In the genomic region with DNA sequence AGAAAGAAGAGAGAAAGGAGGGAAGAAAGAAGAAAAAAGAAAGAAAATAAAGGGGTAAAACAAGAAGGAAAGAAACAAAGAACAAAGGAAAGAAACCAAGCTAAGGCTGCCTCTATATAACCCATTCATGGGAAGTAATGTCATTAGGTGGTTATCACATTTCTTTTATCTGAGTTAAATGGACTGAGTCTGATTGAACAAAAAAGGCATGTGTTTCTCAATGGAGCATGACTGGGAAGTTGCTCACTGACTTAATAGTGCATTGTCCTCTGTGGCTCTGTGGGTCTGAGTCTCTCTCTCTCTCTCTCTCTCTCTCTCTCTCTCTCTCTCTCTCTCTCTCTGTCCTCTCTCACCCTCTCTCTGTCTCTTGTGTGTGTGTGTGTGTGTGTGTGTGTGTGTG, we compare ENCODE assay signal across 20 mouse cellular contexts.
DNase-seq lines count a peak whose midpoint lies in the region; ATAC-seq lines count a peak whose summit lies in the region.
"Had no signal": no experiment of that assay in that cellular context is flagged by ENCODE, and none has a peak within 500 bp of the region (broad histone marks: within the 10 kb centered on the region; RNA-seq: fewer than 3 reads in every experiment).

No protein-coding gene starts in this region.

- no peaks in the 10 kb centered on the region for H3K9me3 ChIP-seq in hindbrain, embryonic 11.5 days (ENCODE audit: control insufficient read depth, low read length)
- H3K9me3 ChIP-seq in hindbrain, embryonic 16.5 days (ENCODE audit: control insufficient read depth, low read length) = no peaks in the 10 kb centered on the region
- no peaks in the 10 kb centered on the region for H3K9me3 ChIP-seq in midbrain, embryonic 12.5 days
- no peaks in the 10 kb centered on the region for H3K9me3 ChIP-seq in midbrain, embryonic 16.5 days (replicated peaks; ENCODE audit: control insufficient read depth, low read length, poor library complexity, severe bottlenecking)
- H3K9me3 ChIP-seq in neural tube, embryonic 14.5 days (ENCODE audit: control insufficient read depth, low read length) = no peaks in the 10 kb centered on the region
- H3K9me3 ChIP-seq: liver, embryonic 12.5 days; stomach, embryonic 15.5 days had no signal

- no peak overlapping the region for H3K4me3 ChIP-seq in hindbrain, embryonic 11.5 days (ENCODE audit: low read depth, low read length)
- no peak overlapping the region for H3K4me3 ChIP-seq in hindbrain, embryonic 16.5 days (ENCODE audit: low read length)
- H3K4me3 ChIP-seq in midbrain, embryonic 12.5 days = no peak overlapping the region
- no peak overlapping the region for H3K4me3 ChIP-seq in midbrain, embryonic 16.5 days (ENCODE audit: low read depth, low read length)
- H3K4me3 ChIP-seq in neural tube, embryonic 14.5 days (ENCODE audit: low read depth, low read length) = no peak overlapping the region
- H3K4me3 ChIP-seq: erythroblast, embryonic 14.5 days; liver, embryonic 12.5 days; stomach, embryonic 15.5 days had no signal

- no peak overlapping the region for H3K9ac ChIP-seq in hindbrain, embryonic 11.5 days (ENCODE audit: low read depth, low read length)
- H3K9ac ChIP-seq in hindbrain, embryonic 16.5 days (ENCODE audit: low read depth, low read length) = no peak overlapping the region
- H3K9ac ChIP-seq in midbrain, embryonic 12.5 days (replicated peaks) = no peak overlapping the region
- H3K9ac ChIP-seq in midbrain, embryonic 16.5 days (ENCODE audit: low read depth, low read length) = no peak overlapping the region
- H3K9ac ChIP-seq in neural tube, embryonic 14.5 days (replicated peaks; ENCODE audit: low read depth, low read length) = no peak overlapping the region
- H3K9ac ChIP-seq: liver, embryonic 12.5 days; lung, embryonic 14.5 days; stomach, embryonic 15.5 days had no signal

- H3K27ac ChIP-seq in hindbrain, embryonic 11.5 days (ENCODE audit: low read depth, low read length) = no peak overlapping the region
- H3K27ac ChIP-seq in hindbrain, embryonic 16.5 days (ENCODE audit: low read depth, low read length) = no peak overlapping the region
- no peak overlapping the region for H3K27ac ChIP-seq in midbrain, embryonic 12.5 days (replicated peaks)
- H3K27ac ChIP-seq in midbrain, embryonic 16.5 days (ENCODE audit: low read length) = no peak overlapping the region
- no peak overlapping the region for H3K27ac ChIP-seq in neural tube, embryonic 14.5 days (ENCODE audit: low read depth, low read length)
- H3K27ac ChIP-seq: liver, embryonic 12.5 days; macrophage; stomach, embryonic 15.5 days had no signal

- ATAC-seq in hindbrain, embryonic 11.5 days (ENCODE audit: low FRiP score) = peak; percentile 94
- no peak for ATAC-seq in hindbrain, embryonic 16.5 days
- ATAC-seq in midbrain, embryonic 12.5 days (ENCODE audit: low FRiP score, low read depth) = peak; percentile 74; the same call in 1 of the 2 replicates
- ATAC-seq in midbrain, embryonic 16.5 days = no peak
- ATAC-seq in neural tube, embryonic 14.5 days (ENCODE audit: low read depth) = peak; percentile 78
- ATAC-seq: liver, embryonic 12.5 days had no signal

- H3K4me2 ChIP-seq in hindbrain, embryonic 11.5 days (replicated peaks; ENCODE audit: low read depth, low read length) = no peak overlapping the region
- no peak overlapping the region for H3K4me2 ChIP-seq in hindbrain, embryonic 16.5 days (ENCODE audit: low read length)
- H3K4me2 ChIP-seq in midbrain, embryonic 12.5 days (replicated peaks) = no peak overlapping the region
- no peak overlapping the region for H3K4me2 ChIP-seq in midbrain, embryonic 16.5 days (ENCODE audit: low read length)
- H3K4me2 ChIP-seq in neural tube, embryonic 14.5 days (ENCODE audit: low read depth, low read length) = no peak overlapping the region
- H3K4me2 ChIP-seq: liver, embryonic 12.5 days; lung, embryonic 14.5 days; stomach, embryonic 15.5 days had no signal

- H3K27me3 ChIP-seq in hindbrain, embryonic 11.5 days (ENCODE audit: control insufficient read depth, insufficient read depth, low read length) = no peaks in the 10 kb centered on the region
- no peaks in the 10 kb centered on the region for H3K27me3 ChIP-seq in hindbrain, embryonic 16.5 days (replicated peaks; ENCODE audit: control insufficient read depth, insufficient read depth, low read length)
- no peaks in the 10 kb centered on the region for H3K27me3 ChIP-seq in midbrain, embryonic 12.5 days
- H3K27me3 ChIP-seq in midbrain, embryonic 16.5 days (ENCODE audit: control insufficient read depth, insufficient read depth, low read depth, low read length) = no peaks in the 10 kb centered on the region
- H3K27me3 ChIP-seq in neural tube, embryonic 14.5 days (ENCODE audit: control insufficient read depth, insufficient read depth, low read length) = no peaks in the 10 kb centered on the region
- H3K27me3 ChIP-seq: liver, embryonic 12.5 days; stomach, embryonic 15.5 days had no signal

- no peaks in the 10 kb centered on the region for H3K36me3 ChIP-seq in hindbrain, embryonic 11.5 days (ENCODE audit: control insufficient read depth, insufficient read depth, low read length)
- no peaks in the 10 kb centered on the region for H3K36me3 ChIP-seq in hindbrain, embryonic 16.5 days (ENCODE audit: control insufficient read depth, insufficient read depth, low read length)
- H3K36me3 ChIP-seq in midbrain, embryonic 12.5 days = no peaks in the 10 kb centered on the region
- H3K36me3 ChIP-seq in midbrain, embryonic 16.5 days (ENCODE audit: control insufficient read depth, insufficient read depth, low read length) = no peaks in the 10 kb centered on the region
- H3K36me3 ChIP-seq in neural tube, embryonic 14.5 days (ENCODE audit: control insufficient read depth, insufficient read depth, low read length) = no peaks in the 10 kb centered on the region
- H3K36me3 ChIP-seq: liver, embryonic 12.5 days; stomach, embryonic 15.5 days had no signal

- DNase-seq in hindbrain, embryonic 11.5 days (ENCODE audit: low spot score) = peak; percentile 25
- DNase-seq in embryo, embryonic 11 days = peak; percentile 34
- no peak for DNase-seq in spleen, postnatal 10 days (ENCODE audit: low spot score in 2 of 2)
- DNase-seq in adipocyte (ENCODE audit: low spot score) = no peak
- DNase-seq: adrenal gland, postnatal 14 days; B cell, adult 2 months; cerebellum, adult 2 months; gastrocnemius, postnatal 14 days; heart, postnatal 10 days; kidney, postnatal 10 days; layer of hippocampus, adult 9-11 months; lung, embryonic 14.5 days had no signal

- H3K4me1 ChIP-seq in hindbrain, embryonic 11.5 days (replicated peaks; ENCODE audit: control insufficient read depth, insufficient read depth, low read length) = no peaks in the 10 kb centered on the region
- H3K4me1 ChIP-seq in hindbrain, embryonic 16.5 days (ENCODE audit: control insufficient read depth, insufficient read depth, low read depth, low read length) = no peaks in the 10 kb centered on the region
- no peaks in the 10 kb centered on the region for H3K4me1 ChIP-seq in midbrain, embryonic 12.5 days
- no peaks in the 10 kb centered on the region for H3K4me1 ChIP-seq in midbrain, embryonic 16.5 days (ENCODE audit: control insufficient read depth, insufficient read depth, low read length)
- no peaks in the 10 kb centered on the region for H3K4me1 ChIP-seq in neural tube, embryonic 14.5 days (ENCODE audit: control insufficient read depth, insufficient read depth, low read length)
- H3K4me1 ChIP-seq: liver, embryonic 12.5 days; stomach, embryonic 15.5 days had no signal

Comparison
In these comparisons a context has a peak if more than half of its experiments do, and no peak if none do; other contexts are left out.
1. ATAC-seq: peak in hindbrain, embryonic 11.5 days (single experiment), midbrain, embryonic 12.5 days (single experiment) and neural tube, embryonic 14.5 days (single experiment); none in hindbrain, embryonic 16.5 days (single experiment) and midbrain, embryonic 16.5 days (single experiment).
2. DNase-seq: peak in hindbrain, embryonic 11.5 days (single experiment) and embryo, embryonic 11 days (single experiment); none in spleen, postnatal 10 days (0 of 2) and adipocyte (single experiment).